26 mouse cellular contexts compared by ENCODE assay signal in the genomic region with DNA sequence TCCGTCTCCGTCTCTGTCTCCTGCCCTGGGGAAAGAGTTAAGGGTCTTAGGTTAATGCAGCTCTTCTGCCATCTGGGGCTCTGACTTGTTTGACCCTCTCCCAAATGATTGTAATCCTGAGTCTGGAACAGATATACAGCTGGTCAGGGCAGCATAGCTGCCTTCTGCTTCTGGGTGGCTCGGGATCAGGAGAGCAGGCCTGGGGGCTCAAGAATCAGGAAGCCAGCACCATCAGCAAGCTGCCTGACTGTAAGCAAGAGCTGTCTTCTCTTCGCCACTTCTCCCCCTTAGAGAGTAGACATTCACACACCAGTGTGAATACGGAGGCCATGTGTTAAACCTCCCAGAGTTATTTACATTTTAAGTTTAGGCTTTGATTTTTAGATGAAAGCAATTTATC. TPM values are rescaled to one million over a fixed set of nuclear protein-coding genes. Genes with fewer than 3 reads are reported as not detected.
DNase-seq lines count a peak whose midpoint lies in the region; ATAC-seq and TF ChIP-seq lines count a peak whose summit lies in the region.
"Had no signal": no experiment of that assay in that cellular context is flagged by ENCODE, and none has a peak within 500 bp of the region (broad histone marks: within the 10 kb centered on the region; RNA-seq: fewer than 3 reads in every experiment).

No protein-coding gene starts in this region.

- 49% methylated on average over 5 of the region's 5 CpGs for WGBS in heart, embryonic 10.5 days
- WGBS in lung, embryonic 14.5 days: 15% methylated on average over 5 of the region's 5 CpGs
- 37% methylated on average over 5 of the region's 5 CpGs for WGBS in lung, postnatal 0 days
- 30% methylated on average over 5 of the region's 5 CpGs for WGBS in embryonic facial prominence, embryonic 14.5 days

- peaks cover 15% of the 10 kb centered on the region for H3K4me1 ChIP-seq in heart, embryonic 10.5 days
- H3K4me1 ChIP-seq in lung, embryonic 14.5 days (ENCODE audit: insufficient read depth): 0 out of 2 replicates have a peak, but pooled peaks cover 3% of the 10 kb centered on the region
- no peaks in the 10 kb centered on the region for H3K4me1 ChIP-seq in lung, postnatal 0 days (ENCODE audit: insufficient read depth, low read depth, low read length)
- peaks cover 3% of the 10 kb centered on the region; the same call in 1 of the 2 replicates for H3K4me1 ChIP-seq in embryonic facial prominence, embryonic 14.5 days (ENCODE audit: control insufficient read depth, insufficient read depth, low read length)
- H3K4me1 ChIP-seq: forebrain, embryonic 15.5 days had no signal

- no peak for TF ChIP-seq CTCF in lung, embryonic 14.5 days (IDR thresholded peaks at IDR 0.05; ENCODE audit: low read depth)
- TF ChIP-seq CTCF in lung, postnatal 0 days (IDR thresholded peaks at IDR 0.05): no peak

- no peak; the same call in 1 of the 2 replicates for ATAC-seq in lung, embryonic 14.5 days (ENCODE audit: insufficient read depth)
- ATAC-seq in lung, postnatal 0 days: no peak
- no peak for ATAC-seq in embryonic facial prominence, embryonic 14.5 days (ENCODE audit: low read depth)
- ATAC-seq: forebrain, embryonic 15.5 days had no signal

- no peaks in the 10 kb centered on the region for H3K9me3 ChIP-seq in heart, embryonic 10.5 days
- no peaks in the 10 kb centered on the region for H3K9me3 ChIP-seq in lung, embryonic 14.5 days (ENCODE audit: low read depth, low read length)
- no peaks in the 10 kb centered on the region for H3K9me3 ChIP-seq in lung, postnatal 0 days (ENCODE audit: low read length)
- peaks cover 3% of the 10 kb centered on the region; the same call in 1 of the 2 replicates for H3K9me3 ChIP-seq in embryonic facial prominence, embryonic 14.5 days (ENCODE audit: control insufficient read depth, low read length)
- H3K9me3 ChIP-seq: forebrain, embryonic 15.5 days; heart, embryonic 13.5 days; hindbrain, embryonic 12.5 days; lung, embryonic 15.5 days had no signal

- peak overlapping the region; percentile 35; the same call in 1 of the 2 replicates for H3K4me2 ChIP-seq in lung, embryonic 14.5 days
- H3K4me2 ChIP-seq in lung, postnatal 0 days (replicated peaks; ENCODE audit: low read depth, low read length): no peak overlapping the region
- H3K4me2 ChIP-seq in embryonic facial prominence, embryonic 14.5 days (ENCODE audit: low read depth, low read length): peak overlapping the region; percentile 25
- H3K4me2 ChIP-seq: forebrain, embryonic 15.5 days; hindbrain, embryonic 12.5 days; lung, embryonic 15.5 days had no signal

- no peak for TF ChIP-seq EP300 in lung, postnatal 0 days (IDR thresholded peaks at IDR 0.05)

- no peak overlapping the region for H3K4me3 ChIP-seq in heart, embryonic 10.5 days
- no peak overlapping the region for H3K4me3 ChIP-seq in lung, embryonic 14.5 days (ENCODE audit: low read depth, low read length)
- no peak overlapping the region for H3K4me3 ChIP-seq in lung, postnatal 0 days (ENCODE audit: low read depth, low read length)
- H3K4me3 ChIP-seq in embryonic facial prominence, embryonic 14.5 days (ENCODE audit: low read depth, low read length): no peak overlapping the region
- H3K4me3 ChIP-seq: forebrain, embryonic 15.5 days; heart, embryonic 13.5 days; hindbrain, embryonic 12.5 days; kidney, embryonic 15.5 days; limb, embryonic 13.5 days; lung, embryonic 15.5 days had no signal

- no peak overlapping the region for H3K9ac ChIP-seq in lung, embryonic 14.5 days
- H3K9ac ChIP-seq in lung, postnatal 0 days (replicated peaks; ENCODE audit: low read depth): no peak overlapping the region
- no peak overlapping the region for H3K9ac ChIP-seq in embryonic facial prominence, embryonic 14.5 days (ENCODE audit: low read depth, low read length)
- H3K9ac ChIP-seq: forebrain, embryonic 15.5 days; hindbrain, embryonic 12.5 days; kidney, embryonic 15.5 days; limb, embryonic 13.5 days; liver, embryonic 14.5 days; lung, embryonic 15.5 days had no signal

- no peak overlapping the region for H3K27ac ChIP-seq in heart, embryonic 10.5 days
- H3K27ac ChIP-seq in lung, embryonic 14.5 days (ENCODE audit: low read depth): no peak overlapping the region
- no peak overlapping the region for H3K27ac ChIP-seq in lung, postnatal 0 days (ENCODE audit: low read length)
- no peak overlapping the region; the same call in 1 of the 2 replicates for H3K27ac ChIP-seq in embryonic facial prominence, embryonic 14.5 days (replicated peaks; ENCODE audit: low read depth, low read length)
- H3K27ac ChIP-seq: forebrain, embryonic 15.5 days; heart, embryonic 13.5 days; hindbrain, embryonic 12.5 days; kidney, embryonic 15.5 days; limb, embryonic 13.5 days; liver, embryonic 14.5 days; lung, embryonic 15.5 days; macrophage had no signal

- peak; percentile 35 for DNase-seq in heart, embryonic 10.5 days (ENCODE audit: low spot score)
- DNase-seq in heart, adult 18-20 months: no peak
- peak; percentile 30 for DNase-seq in lung, embryonic 14.5 days
- DNase-seq in lung, postnatal 0 days (ENCODE audit: low spot score): no peak
- DNase-seq in R1 (ENCODE audit: low read depth, low spot score): peak; percentile 10
- no peak for DNase-seq in embryonic facial prominence, embryonic 14.5 days (ENCODE audit: low spot score)
- DNase-seq in adrenal gland, postnatal 10 days: no peak
- DNase-seq in thymus, postnatal 10 days (ENCODE audit: low spot score in 2 of 2): no peak
- DNase-seq: adrenal gland, postnatal 36 days; cerebellum, adult 9-10 months; heart, postnatal 14 days; right cerebral cortex, postnatal 25 days; spleen, adult 18-20 months; thymus, adult 18-20 months; thymus, postnatal 4 days had no signal

- H3K27me3 ChIP-seq in heart, embryonic 10.5 days (ENCODE audit: insufficient read depth, poor library complexity, severe bottlenecking): no peaks in the 10 kb centered on the region; the same call in 1 of the 2 replicates
- H3K27me3 ChIP-seq in lung, embryonic 14.5 days (ENCODE audit: insufficient read depth, low read length): no peaks in the 10 kb centered on the region
- H3K27me3 ChIP-seq in lung, postnatal 0 days (replicated peaks; ENCODE audit: insufficient read depth, low read length): no peaks in the 10 kb centered on the region
- no peaks in the 10 kb centered on the region for H3K27me3 ChIP-seq in embryonic facial prominence, embryonic 14.5 days (replicated peaks; ENCODE audit: control insufficient read depth, insufficient read depth, low read length)
- H3K27me3 ChIP-seq: hindbrain, embryonic 12.5 days; lung, embryonic 15.5 days had no signal

- no peaks in the 10 kb centered on the region for H3K36me3 ChIP-seq in heart, embryonic 10.5 days
- no peaks in the 10 kb centered on the region for H3K36me3 ChIP-seq in lung, embryonic 14.5 days (ENCODE audit: insufficient read depth)
- no peaks in the 10 kb centered on the region for H3K36me3 ChIP-seq in lung, postnatal 0 days (ENCODE audit: insufficient read depth, low read length)
- no peaks in the 10 kb centered on the region for H3K36me3 ChIP-seq in embryonic facial prominence, embryonic 14.5 days (ENCODE audit: control insufficient read depth, insufficient read depth, low read length)
- H3K36me3 ChIP-seq: forebrain, embryonic 15.5 days; heart, embryonic 13.5 days; hindbrain, embryonic 12.5 days; kidney, embryonic 15.5 days; limb, embryonic 13.5 days; lung, embryonic 15.5 days had no signal

RNA-seq across cellular contexts. Expression of a gene that starts 25.9 kb away (rescaled TPM):
- 0.48 and 0.82 TPM in 2 replicates for polyA plus RNA-seq in heart, embryonic 10.5 days (2016; fragmentation: Nextera tagmentation; extraction: Ambion mirVana)
- not detected for total RNA-seq in heart, adult 18-20 months (2021)
- polyA plus RNA-seq in lung, embryonic 14.5 days (2014; fragmentation: Nextera tagmentation; extraction: Ambion mirVana): 1.8 TPM in 2 replicates
- polyA plus RNA-seq in lung, postnatal 0 days (2015; fragmentation: Nextera tagmentation; extraction: Ambion mirVana): 1.3 and 2.0 TPM in 2 replicates
- polyA plus RNA-seq in embryonic facial prominence, embryonic 14.5 days (2014; fragmentation: Nextera tagmentation; extraction: Ambion mirVana): 1.5 and 2.4 TPM in 2 replicates
- under 1 TPM in 1 of 2 experiments, not detected in 1; 0.75 TPM for total RNA-seq in adrenal gland, postnatal 10 days (2021)
- total RNA-seq: gastrocnemius, adult 8-10 months; heart, postnatal 14 days; left cerebral cortex, postnatal 14 days; monocyte, adult 5-6 weeks had no signal
- polyA plus RNA-seq: hindbrain, embryonic 12.5 days; macrophage had no signal

Comparison
In these comparisons a context has a peak if more than half of its experiments do, and no peak if none do; other contexts are left out.
1. DNase-seq: peak in heart, embryonic 10.5 days (single experiment), lung, embryonic 14.5 days (single experiment) and R1 (single experiment); none in heart, adult 18-20 months (0 of 2), lung, postnatal 0 days (single experiment), embryonic facial prominence, embryonic 14.5 days (single experiment), adrenal gland, postnatal 10 days (single experiment) and thymus, postnatal 10 days (0 of 2).